Comparison of ENCODE assay signal across 27 mouse cellular contexts in the genomic region with DNA sequence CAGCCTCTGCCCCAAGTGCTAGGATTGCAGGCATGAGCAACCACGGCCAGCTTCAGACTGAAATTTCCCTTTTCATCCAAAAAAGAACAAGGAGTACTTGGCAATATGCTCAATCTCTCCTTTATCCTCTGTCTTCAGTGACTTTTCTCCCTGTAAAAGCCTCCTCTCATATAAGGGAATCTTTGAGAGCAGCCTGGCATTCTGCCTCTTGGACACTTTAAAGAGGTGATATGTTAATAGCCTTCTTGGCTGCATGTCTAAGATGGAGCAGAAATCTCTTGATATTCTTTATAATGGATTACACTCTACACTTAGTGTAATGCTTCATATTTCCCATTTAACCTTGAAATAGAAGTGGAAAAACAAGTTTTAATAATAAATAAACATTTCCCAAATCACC. TPM values are rescaled to one million over a fixed set of nuclear protein-coding genes. Genes with fewer than 3 reads are reported as not detected.
A peak's percentile ranks its signal among the peaks of the same experiment; 100 is the strongest.
DNase-seq lines count a peak whose midpoint lies in the region; ATAC-seq lines count a peak whose summit lies in the region.
"Had no signal": no experiment of that assay in that cellular context is flagged by ENCODE, and none has a peak within 500 bp of the region (broad histone marks: within the 10 kb centered on the region; RNA-seq: fewer than 3 reads in every experiment).

No protein-coding gene starts in this region.

- no peaks in the 10 kb centered on the region for H3K9me3 ChIP-seq in heart, embryonic 13.5 days
- no peaks in the 10 kb centered on the region for H3K9me3 ChIP-seq in stomach, embryonic 16.5 days (replicated peaks; ENCODE audit: control insufficient read depth, low read length)
- H3K9me3 ChIP-seq in intestine, embryonic 16.5 days (ENCODE audit: control insufficient read depth, low read length): no peaks in the 10 kb centered on the region
- H3K9me3 ChIP-seq: embryonic facial prominence, embryonic 10.5 days; forebrain, embryonic 15.5 days had no signal

- no peak overlapping the region for H3K4me2 ChIP-seq in heart, embryonic 13.5 days
- no peak overlapping the region for H3K4me2 ChIP-seq in stomach, embryonic 16.5 days (ENCODE audit: low read depth, low read length)
- H3K4me2 ChIP-seq in intestine, embryonic 16.5 days (ENCODE audit: low read depth, low read length): no peak overlapping the region
- H3K4me2 ChIP-seq: forebrain, embryonic 15.5 days; hindbrain, embryonic 14.5 days had no signal

- no peak overlapping the region for H3K4me3 ChIP-seq in heart, embryonic 13.5 days
- H3K4me3 ChIP-seq in stomach, embryonic 16.5 days (replicated peaks; ENCODE audit: low read length): no peak overlapping the region
- H3K4me3 ChIP-seq in intestine, embryonic 16.5 days (ENCODE audit: low read length): no peak overlapping the region
- H3K4me3 ChIP-seq: embryonic facial prominence, embryonic 10.5 days; erythroblast, embryonic 14.5 days; forebrain, embryonic 15.5 days had no signal

- no peak for DNase-seq in heart, postnatal 25 days (ENCODE audit: low spot score)
- DNase-seq in testis, postnatal 14 days (ENCODE audit: low spot score): peak; percentile 58
- no peak for DNase-seq in testis, postnatal 10 days (ENCODE audit: low spot score)
- DNase-seq in brain, adult 2 months (ENCODE audit: low read depth, low spot score): peak; percentile 8
- DNase-seq: adrenal gland, postnatal 10 days; cerebellum, adult 18-20 months; cerebellum, adult 9-11 months; cerebellum, postnatal 36 days; gastrocnemius, postnatal 10 days; heart, postnatal 10 days had no signal

- no peaks in the 10 kb centered on the region for H3K27me3 ChIP-seq in heart, embryonic 13.5 days (replicated peaks)
- H3K27me3 ChIP-seq in stomach, embryonic 16.5 days (ENCODE audit: control insufficient read depth, insufficient read depth, low read length): no peaks in the 10 kb centered on the region
- H3K27me3 ChIP-seq in intestine, embryonic 16.5 days (replicated peaks; ENCODE audit: control insufficient read depth, insufficient read depth, low read length): no peaks in the 10 kb centered on the region
- H3K27me3 ChIP-seq: forebrain, embryonic 15.5 days had no signal

- intact Hi-C loops in heart, postnatal 25 days (cut with DNase I): no loop called here

- no peaks in the 10 kb centered on the region for H3K36me3 ChIP-seq in heart, embryonic 13.5 days
- H3K36me3 ChIP-seq in stomach, embryonic 16.5 days (ENCODE audit: control insufficient read depth, insufficient read depth, low read length): no peaks in the 10 kb centered on the region
- no peaks in the 10 kb centered on the region for H3K36me3 ChIP-seq in intestine, embryonic 16.5 days (ENCODE audit: control insufficient read depth, insufficient read depth, low read length)
- H3K36me3 ChIP-seq: embryonic facial prominence, embryonic 10.5 days; forebrain, embryonic 15.5 days had no signal

- H3K9ac ChIP-seq in heart, embryonic 13.5 days: no peak overlapping the region
- no peak overlapping the region for H3K9ac ChIP-seq in stomach, embryonic 16.5 days (ENCODE audit: low read length)
- H3K9ac ChIP-seq in intestine, embryonic 16.5 days (ENCODE audit: low read depth, low read length): no peak overlapping the region
- H3K9ac ChIP-seq: forebrain, embryonic 15.5 days; hindbrain, embryonic 14.5 days had no signal

- WGBS in heart, embryonic 13.5 days: 48% methylated on average over 1 of the region's 1 CpGs
- 40% methylated on average over 1 of the region's 1 CpGs for WGBS in stomach, embryonic 16.5 days
- WGBS in intestine, embryonic 16.5 days: 60% methylated on average over 1 of the region's 1 CpGs

- H3K27ac ChIP-seq in heart, embryonic 13.5 days (replicated peaks): peak overlapping the region; percentile 36; the same call in 1 of the 2 replicates
- peak overlapping the region; percentile 25 for H3K27ac ChIP-seq in stomach, embryonic 16.5 days (ENCODE audit: low read length)
- H3K27ac ChIP-seq in intestine, embryonic 16.5 days (ENCODE audit: low read length): no peak overlapping the region
- H3K27ac ChIP-seq: embryonic facial prominence, embryonic 10.5 days; forebrain, embryonic 15.5 days; hindbrain, embryonic 14.5 days had no signal

- no peak for ATAC-seq in heart, embryonic 13.5 days (ENCODE audit: extremely low read depth, insufficient number of reproducible peaks, low FRiP score, low TSS enrichment)
- ATAC-seq in stomach, embryonic 16.5 days (ENCODE audit: insufficient read depth, low FRiP score): peak; percentile 69; the same call in 1 of the 2 replicates
- no peak for ATAC-seq in intestine, embryonic 16.5 days
- no peak for ATAC-seq in erythroblast, adult 5-6 weeks (replicated peaks; ENCODE audit: low FRiP score, poor library complexity, severe bottlenecking)
- ATAC-seq: forebrain, embryonic 15.5 days; intestine, postnatal 0 days had no signal

- H3K4me1 ChIP-seq in heart, embryonic 13.5 days: peaks cover 8% of the 10 kb centered on the region
- no peaks in the 10 kb centered on the region for H3K4me1 ChIP-seq in stomach, embryonic 16.5 days (ENCODE audit: control insufficient read depth, insufficient read depth, low read length)
- H3K4me1 ChIP-seq in intestine, embryonic 16.5 days (ENCODE audit: control insufficient read depth, insufficient read depth, low read length): no peaks in the 10 kb centered on the region
- H3K4me1 ChIP-seq: embryonic facial prominence, embryonic 10.5 days; forebrain, embryonic 15.5 days had no signal

RNA-seq across cellular contexts. Expression of gene Jchain, which starts 3.2 kb away (rescaled TPM):
- 0.29 and 0.32 TPM in 2 replicates for polyA plus RNA-seq in heart, embryonic 13.5 days (2015; fragmentation: Nextera tagmentation; extraction: Ambion mirVana)
- total RNA-seq in heart, postnatal 25 days (2021): under 1 TPM in 1 of 2 experiments, not detected in 1; 0.10 TPM
- polyA plus RNA-seq in stomach, embryonic 16.5 days (2015; fragmentation: Nextera tagmentation; extraction: Ambion mirVana): 0.16 and 0.28 TPM in 2 replicates
- polyA plus RNA-seq in intestine, embryonic 16.5 days (2015; fragmentation: Nextera tagmentation; extraction: Ambion mirVana): 0.10 and 0.22 TPM in 2 replicates
- total RNA-seq in erythroblast, adult 5-6 weeks (2015; ENCODE audit: low replicate concordance): 73.6 and 78.4 TPM in 2 replicates
- total RNA-seq in erythroblast, adult 5-6 weeks (2017; ENCODE audit: low replicate concordance): 36.3 and 37.8 TPM in 2 replicates
- polyA plus RNA-seq: embryonic facial prominence, embryonic 10.5 days; erythroblast, embryonic 14.5 days; intestine, postnatal 0 days had no signal

RNA-seq across cellular contexts. Expression of gene Utp3, which starts 23.4 kb away (rescaled TPM):
- 44.0 and 49.1 TPM in 2 replicates for polyA plus RNA-seq in heart, embryonic 13.5 days (2015; fragmentation: Nextera tagmentation; extraction: Ambion mirVana)
- 10 to 100 TPM; 19.3 to 19.9 TPM for total RNA-seq in heart, postnatal 25 days (2021)
- polyA plus RNA-seq in stomach, embryonic 16.5 days (2015; fragmentation: Nextera tagmentation; extraction: Ambion mirVana): 59.8 and 67.0 TPM in 2 replicates
- polyA plus RNA-seq in intestine, embryonic 16.5 days (2015; fragmentation: Nextera tagmentation; extraction: Ambion mirVana): 45.7 and 53.3 TPM in 2 replicates
- total RNA-seq in erythroblast, adult 5-6 weeks (2015; ENCODE audit: low replicate concordance): 10.6 and 20.5 TPM in 2 replicates
- 10.9 and 11.8 TPM in 2 replicates for total RNA-seq in erythroblast, adult 5-6 weeks (2017; ENCODE audit: low replicate concordance)

RNA-seq across cellular contexts. Expression of gene Rufy3, which starts 33.9 kb away (rescaled TPM):
- polyA plus RNA-seq in heart, embryonic 13.5 days (2015; fragmentation: Nextera tagmentation; extraction: Ambion mirVana): 8.5 and 9.2 TPM in 2 replicates
- total RNA-seq in heart, postnatal 25 days (2021): 10 to 100 TPM; 10.5 to 11.5 TPM
- polyA plus RNA-seq in stomach, embryonic 16.5 days (2015; fragmentation: Nextera tagmentation; extraction: Ambion mirVana): 10.9 and 13.5 TPM in 2 replicates
- 14.3 and 14.4 TPM in 2 replicates for polyA plus RNA-seq in intestine, embryonic 16.5 days (2015; fragmentation: Nextera tagmentation; extraction: Ambion mirVana)
- total RNA-seq in erythroblast, adult 5-6 weeks (2015; ENCODE audit: low replicate concordance): 2.9 and 3.6 TPM in 2 replicates
- 3.7 and 6.7 TPM in 2 replicates for total RNA-seq in erythroblast, adult 5-6 weeks (2017; ENCODE audit: low replicate concordance)

RNA-seq across cellular contexts. Expression of gene Enam, which starts 43.1 kb away (rescaled TPM):
- not detected in 2 replicates for polyA plus RNA-seq in heart, embryonic 13.5 days (2015; fragmentation: Nextera tagmentation; extraction: Ambion mirVana)
- total RNA-seq in heart, postnatal 25 days (2021): not detected
- polyA plus RNA-seq in stomach, embryonic 16.5 days (2015; fragmentation: Nextera tagmentation; extraction: Ambion mirVana): not detected in 2 replicates
- not detected in 2 replicates for polyA plus RNA-seq in intestine, embryonic 16.5 days (2015; fragmentation: Nextera tagmentation; extraction: Ambion mirVana)
- not detected in 2 replicates for total RNA-seq in erythroblast, adult 5-6 weeks (2015; ENCODE audit: low replicate concordance)
- total RNA-seq in erythroblast, adult 5-6 weeks (2017; ENCODE audit: low replicate concordance): not detected in 2 replicates
- total RNA-seq: adrenal gland, postnatal 10 days; adrenal gland, postnatal 4 days; ES-E14; gastrocnemius, postnatal 10 days; heart, adult 8-10 months; heart, postnatal 10 days; hematopoietic stem cell, adult 5-6 weeks had no signal
- polyA plus RNA-seq: embryonic facial prominence, embryonic 10.5 days; embryonic facial prominence, embryonic 14.5 days; erythroblast, embryonic 14.5 days; forebrain, embryonic 11.5 days; forebrain, embryonic 15.5 days; gonadal fat pad, adult 2 months; heart, embryonic 14.5 days; hindbrain, embryonic 14.5 days; intestine, postnatal 0 days had no signal

Comparison
In these comparisons a context has a peak if more than half of its experiments do, and no peak if none do; other contexts are left out.
1. DNase-seq: peak in testis, postnatal 14 days (single experiment) and brain, adult 2 months (single experiment); none in heart, postnatal 25 days (single experiment) and testis, postnatal 10 days (single experiment).